Mouse (Mus musculus) spleen, embryonic (tissue): ENCODE results near the gene Celsr2.

ENCODE experiments used
- CTCF ChIA-PET: fragments of 350-600 bp; sonication (Branson Sonifier 250); formaldehyde crosslinking; loops from one replicate; lab custom pipeline; 2022; lab: Charles Lee

The Celsr2 gene

GRCm38 (mm10) chr3:108381945-108382875, 33.1 kb downstream of the Celsr2 start:
- CTCF ChIA-PET, result interaction anchor here (0.7 to 1.1 kb wide), 2 partner anchors 99 to 902 kb away, joined by 3 to 7 read pairs; no protein-coding TSS in a partner anchor

- CTCF ChIA-PET, result no interaction called here
Observed at GRCm38 (mm10) chr3:108380695-108381094, 34.7 kb downstream of the Celsr2 start.

GRCm38 (mm10) chr3:108378875-108379663, 36.3 kb downstream of the Celsr2 start:
- CTCF ChIA-PET, result no interaction called here

- CTCF ChIA-PET, result no interaction called here
Observed at GRCm38 (mm10) chr3:108372691-108373090, 42.7 kb downstream of the Celsr2 start.

GRCm38 (mm10) chr3:108372274-108372673, 43.1 kb downstream of the Celsr2 start:
- CTCF ChIA-PET, result no interaction called here

GRCm38 (mm10) chr3:108368721-108369120, 46.6 kb downstream of the Celsr2 start:
- CTCF ChIA-PET, result no interaction called here

- CTCF ChIA-PET, result no interaction called here
Observed at GRCm38 (mm10) chr3:108367828-108368227, 47.5 kb downstream of the Celsr2 start.

- CTCF ChIA-PET, result no interaction called here
Observed at GRCm38 (mm10) chr3:108367173-108367572, 48.2 kb downstream of the Celsr2 start.

GRCm38 (mm10) chr3:108364270-108364995, 50.9 kb downstream of the Celsr2 start, which contains the start of gene Mybphl:
Mybphl (plus strand) TSS chr3:108364911.
- CTCF ChIA-PET, result no interaction called here

- CTCF ChIA-PET, result no interaction called here
Observed at GRCm38 (mm10) chr3:108363626-108364025, 51.7 kb downstream of the Celsr2 start.

GRCm38 (mm10) chr3:108360894-108361293, 54.5 kb downstream of the Celsr2 start:
- CTCF ChIA-PET, result interaction anchor here (0.7 kb wide), 1 partner anchor 24 kb away, joined by 3 read pairs; no protein-coding TSS in a partner anchor

GRCm38 (mm10) chr3:108358445-108358844, 56.9 kb downstream of the Celsr2 start:
- CTCF ChIA-PET, result no interaction called here

GRCm38 (mm10) chr3:108357051-108357450, 58.3 kb downstream of the Celsr2 start:
- CTCF ChIA-PET, result no interaction called here

GRCm38 (mm10) chr3:108355245-108355644, 60.1 kb downstream of the Celsr2 start:
- CTCF ChIA-PET, result no interaction called here

- CTCF ChIA-PET, result no interaction called here
Observed at GRCm38 (mm10) chr3:108348376-108348775, 67.0 kb downstream of the Celsr2 start.

- CTCF ChIA-PET, result no interaction called here
Observed at GRCm38 (mm10) chr3:108345855-108346254, 69.5 kb downstream of the Celsr2 start.

GRCm38 (mm10) chr3:108342185-108342584, 73.2 kb downstream of the Celsr2 start:
- CTCF ChIA-PET, result no interaction called here

- CTCF ChIA-PET, result no interaction called here
Observed at GRCm38 (mm10) chr3:108341040-108341439, 74.3 kb downstream of the Celsr2 start.
